Mouse (Mus musculus): Measurements from ENCODE around the gene Clasrp. TPM values are rescaled to one million over a fixed set of nuclear protein-coding genes. Genes with fewer than 3 reads are reported as not detected.
"Not testable (repeated sequence)": the region's sequence is repeated elsewhere in the genome, so short reads cannot be mapped to it uniquely, and the experiment has no call there.

Gene Clasrp
- polyA plus RNA-seq, 1 experiment from 2014 or later, result 43.5 TPM

- Histone ChIP-seq H3K27ac (ENCODE audit: low read length) (no peak overlapping the region), H3K9me3 (ENCODE audit: control insufficient read depth, low read length) (no peaks in the 10 kb centered on the region), H3K4me2 (ENCODE audit: low read depth, low read length) (no peak overlapping the region), H3K36me3 (ENCODE audit: control insufficient read depth, insufficient read depth, low read length) (no peaks in the 10 kb centered on the region), H3K9ac (ENCODE audit: low read length) (no peak overlapping the region), H3K4me1 (replicated peaks; ENCODE audit: control insufficient read depth, insufficient read depth, low read length) (no peaks in the 10 kb centered on the region), H3K4me3 (ENCODE audit: low read length) (no peak overlapping the region), H3K27me3 (ENCODE audit: control insufficient read depth, insufficient read depth, low read depth, low read length) (no peaks in the 10 kb centered on the region; the same call in 1 of the 2 replicates)
- ATAC-seq (ENCODE audit: low read depth), result no peak
- 84% methylated on average over 12 of the region's 12 CpGs for WGBS
Observed at GRCm38 (mm10) chr7:19615036-19615577, 10.8 kb upstream of the Clasrp start.

GRCm38 (mm10) chr7:19610969-19611368, 6.7 kb upstream of the Clasrp start:
- no peak overlapping the region for H3K27ac ChIP-seq (ENCODE audit: low read length)
- WGBS, result 76% methylated on average over 5 of the region's 5 CpGs
- no peaks in the 10 kb centered on the region for H3K27me3 ChIP-seq (ENCODE audit: control insufficient read depth, insufficient read depth, low read depth, low read length)
- no peak overlapping the region for H3K4me2 ChIP-seq (ENCODE audit: low read depth, low read length)
- no peak for ATAC-seq (ENCODE audit: low read depth)
- no peaks in the 10 kb centered on the region for H3K36me3 ChIP-seq (ENCODE audit: control insufficient read depth, insufficient read depth, low read length)
- H3K4me3 ChIP-seq (ENCODE audit: low read length), result no peak overlapping the region
- H3K9ac ChIP-seq (ENCODE audit: low read length), result no peak overlapping the region
- no peaks in the 10 kb centered on the region for H3K9me3 ChIP-seq (ENCODE audit: control insufficient read depth, low read length)
- H3K4me1 ChIP-seq (replicated peaks; ENCODE audit: control insufficient read depth, insufficient read depth, low read length), result no peaks in the 10 kb centered on the region

DNA sequence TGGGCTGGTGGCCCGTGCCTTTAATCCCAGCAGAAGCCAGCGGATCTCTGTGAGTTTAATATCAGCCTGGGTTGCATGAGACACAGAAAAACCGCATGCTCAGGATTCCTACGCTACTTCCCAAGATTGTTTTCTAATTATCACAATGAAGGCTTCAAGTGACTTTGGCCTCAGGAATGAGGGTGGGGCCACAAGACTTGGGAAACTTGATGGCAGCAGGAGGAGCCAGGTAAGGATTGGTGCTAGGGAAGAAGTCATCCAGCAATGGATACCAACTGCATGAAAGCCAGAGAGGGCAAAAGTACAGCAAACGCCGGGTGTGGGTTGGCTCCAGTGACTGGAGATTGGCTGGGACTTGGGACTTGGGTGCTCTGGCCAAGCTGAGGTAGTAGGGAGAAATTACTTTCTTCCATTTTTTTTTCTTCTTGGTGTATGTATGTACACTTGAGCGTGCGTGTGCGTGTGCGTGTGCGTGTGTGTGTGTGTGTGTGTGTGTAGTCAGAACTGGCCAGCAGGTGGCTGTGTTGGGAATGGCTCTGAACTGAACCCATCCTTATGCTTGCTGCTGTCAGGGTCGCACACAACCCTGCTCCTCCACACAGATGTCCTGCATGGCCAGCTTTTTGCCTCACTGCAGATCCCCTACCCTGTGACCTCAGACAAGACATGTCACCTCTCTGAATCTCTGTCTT, 5.5 kb upstream of the Clasrp start:
- H3K9ac ChIP-seq (ENCODE audit: low read length), result no peak overlapping the region
- no peaks in the 10 kb centered on the region for H3K27me3 ChIP-seq (ENCODE audit: control insufficient read depth, insufficient read depth, low read depth, low read length)
- H3K36me3 ChIP-seq (ENCODE audit: control insufficient read depth, insufficient read depth, low read length), result no peaks in the 10 kb centered on the region
- no peaks in the 10 kb centered on the region for H3K4me1 ChIP-seq (replicated peaks; ENCODE audit: control insufficient read depth, insufficient read depth, low read length)
- H3K9me3 ChIP-seq (ENCODE audit: control insufficient read depth, low read length), result no peaks in the 10 kb centered on the region
- H3K27ac ChIP-seq (ENCODE audit: low read length), result no peak overlapping the region
- WGBS, result 90% methylated on average over 12 of the region's 12 CpGs
- no peak for ATAC-seq (ENCODE audit: low read depth)
- no peak overlapping the region for H3K4me2 ChIP-seq (ENCODE audit: low read depth, low read length)
- no peak overlapping the region for H3K4me3 ChIP-seq (ENCODE audit: low read length)

GRCm38 (mm10) chr7:19607291-19607690, 3.0 kb upstream of the Clasrp start:
- no peak overlapping the region for H3K4me3 ChIP-seq (ENCODE audit: low read length)
- no peaks in the 10 kb centered on the region for H3K9me3 ChIP-seq (ENCODE audit: control insufficient read depth, low read length)
- H3K4me1 ChIP-seq (replicated peaks; ENCODE audit: control insufficient read depth, insufficient read depth, low read length), result peaks cover 11% of the 10 kb centered on the region
- H3K27ac ChIP-seq (ENCODE audit: low read length), result no peak overlapping the region
- no peak for ATAC-seq (ENCODE audit: low read depth)
- H3K9ac ChIP-seq (ENCODE audit: low read length), result no peak overlapping the region
- H3K36me3 ChIP-seq (ENCODE audit: control insufficient read depth, insufficient read depth, low read length), result 0 out of 2 replicates have a peak, but pooled peaks cover 2% of the 10 kb centered on the region
- 70% methylated on average over 5 of the region's 5 CpGs for WGBS
- H3K27me3 ChIP-seq (ENCODE audit: control insufficient read depth, insufficient read depth, low read depth, low read length), result no peaks in the 10 kb centered on the region
- no peak overlapping the region for H3K4me2 ChIP-seq (ENCODE audit: low read depth, low read length)

DNA sequence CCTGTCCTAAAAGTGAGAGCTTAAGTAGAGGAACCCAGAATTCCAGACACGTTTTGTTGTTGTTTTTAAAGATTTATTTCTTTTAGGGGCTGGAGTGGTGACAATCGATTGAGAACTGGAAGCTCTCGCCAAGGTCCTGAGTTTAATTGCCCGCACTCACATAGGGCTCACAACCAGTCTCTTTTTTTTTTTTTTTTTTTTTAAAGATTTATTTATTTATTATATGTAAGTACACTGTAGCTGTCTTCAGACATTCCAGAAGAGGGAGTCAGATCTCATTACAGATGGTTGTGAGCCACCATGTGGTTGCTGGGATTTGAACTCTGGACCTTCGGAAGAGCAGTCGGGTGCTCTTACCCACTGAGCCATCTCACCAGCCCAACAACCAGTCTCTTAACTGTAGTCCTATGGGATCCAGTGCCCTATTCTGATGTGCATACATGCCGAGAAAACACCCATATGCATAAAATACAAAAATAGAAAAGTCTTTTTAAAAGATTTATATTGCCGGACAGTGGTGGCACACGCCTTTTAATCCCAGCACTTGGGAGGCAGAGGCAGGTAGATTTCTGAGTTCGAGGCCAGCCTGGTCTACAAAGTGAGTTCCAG, 424 bp upstream of the Clasrp start:
- Histone ChIP-seq H3K4me2 (ENCODE audit: low read depth, low read length) (peak overlapping the region; percentile 47), H3K9ac (ENCODE audit: low read length) (peak overlapping the region; percentile 99; the same call in 1 of the 2 replicates), H3K4me3 (ENCODE audit: low read length) (peak overlapping the region; percentile 96), H3K4me1 (replicated peaks; ENCODE audit: control insufficient read depth, insufficient read depth, low read length) (peaks cover 11% of the 10 kb centered on the region), H3K36me3 (ENCODE audit: control insufficient read depth, insufficient read depth, low read length) (peaks cover 11% of the 10 kb centered on the region)
- not testable (repeated sequence) for H3K27me3 ChIP-seq (ENCODE audit: control insufficient read depth, insufficient read depth, low read depth, low read length); ATAC-seq (ENCODE audit: low read depth); H3K9me3 ChIP-seq (ENCODE audit: control insufficient read depth, low read length); H3K27ac ChIP-seq (ENCODE audit: low read length)
- 59% methylated on average over 10 of the region's 10 CpGs for WGBS

DNA sequence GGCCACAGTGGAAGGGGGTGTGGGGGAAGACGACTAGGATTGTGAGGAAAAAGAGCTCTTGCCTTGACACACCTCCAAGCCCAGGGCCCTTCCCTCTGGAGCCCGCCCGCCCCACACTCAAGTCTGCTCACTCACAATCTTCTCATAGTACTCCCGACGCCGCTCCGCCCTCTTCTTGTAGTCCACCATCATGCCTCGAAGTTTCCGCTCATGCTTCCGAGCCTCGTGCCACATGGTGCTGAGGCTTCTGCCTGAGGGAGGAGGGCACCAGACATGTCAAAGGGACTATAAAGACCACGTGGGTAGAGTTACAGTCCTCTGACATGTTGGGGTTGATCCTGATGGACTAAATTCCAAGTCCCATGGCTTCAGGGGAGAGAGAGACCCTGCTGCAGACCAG, 1.2 kb downstream of the Clasrp start:
- peak overlapping the region; percentile 96; the same call in 1 of the 2 replicates for H3K4me3 ChIP-seq (ENCODE audit: low read length)
- peak overlapping the region; percentile 99; the same call in 1 of the 2 replicates for H3K9ac ChIP-seq (ENCODE audit: low read length)
- H3K27ac ChIP-seq (ENCODE audit: low read length), result no peak overlapping the region
- ATAC-seq (ENCODE audit: low read depth), result no peak
- H3K36me3 ChIP-seq (ENCODE audit: control insufficient read depth, insufficient read depth, low read length), result peaks cover 14% of the 10 kb centered on the region
- H3K4me1 ChIP-seq (replicated peaks; ENCODE audit: control insufficient read depth, insufficient read depth, low read length), result peaks cover 11% of the 10 kb centered on the region
- H3K4me2 ChIP-seq (ENCODE audit: low read depth, low read length), result peak overlapping the region; percentile 90
- WGBS, result 71% methylated on average over 12 of the region's 12 CpGs
- no peaks in the 10 kb centered on the region for H3K27me3 ChIP-seq (ENCODE audit: control insufficient read depth, insufficient read depth, low read depth, low read length)
- no peaks in the 10 kb centered on the region for H3K9me3 ChIP-seq (ENCODE audit: control insufficient read depth, low read length)

DNA sequence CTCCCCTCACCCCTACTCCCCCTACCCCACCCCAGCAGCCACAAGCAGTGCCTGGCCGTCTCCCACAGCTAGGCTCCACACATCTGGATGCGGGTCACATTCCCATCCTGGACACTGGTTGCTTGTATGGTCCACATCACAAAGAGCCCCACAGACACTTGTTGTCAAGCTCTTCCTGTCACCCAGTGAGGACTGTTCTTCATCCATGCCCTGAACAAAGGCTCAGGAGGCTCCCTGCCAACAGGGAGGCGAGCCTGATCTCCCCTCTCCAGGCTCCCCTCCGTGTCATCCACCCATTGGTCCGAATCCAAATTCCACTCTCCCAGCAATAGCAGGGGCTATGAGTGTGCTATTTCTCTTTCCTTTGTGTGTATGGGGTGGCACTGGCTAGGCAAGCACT, 3.7 kb downstream of the Clasrp start:
- Histone ChIP-seq H3K4me1 (replicated peaks; ENCODE audit: control insufficient read depth, insufficient read depth, low read length) (peaks cover 11% of the 10 kb centered on the region), H3K27me3 (ENCODE audit: control insufficient read depth, insufficient read depth, low read depth, low read length) (no peaks in the 10 kb centered on the region), H3K27ac (ENCODE audit: low read length) (no peak overlapping the region), H3K4me3 (ENCODE audit: low read length) (no peak overlapping the region), H3K9ac (ENCODE audit: low read length) (no peak overlapping the region), H3K4me2 (ENCODE audit: low read depth, low read length) (no peak overlapping the region), H3K36me3 (ENCODE audit: control insufficient read depth, insufficient read depth, low read length) (peaks cover 14% of the 10 kb centered on the region), H3K9me3 (ENCODE audit: control insufficient read depth, low read length) (no peaks in the 10 kb centered on the region)
- ATAC-seq (ENCODE audit: low read depth), result no peak
- 63% methylated on average over 5 of the region's 5 CpGs for WGBS

GRCm38 (mm10) chr7:19593061-19593730, 11.1 kb downstream of the Clasrp start:
- no peak overlapping the region for H3K27ac ChIP-seq (ENCODE audit: low read length)

GRCm38 (mm10) chr7:19589917-19590316, 14.4 kb downstream of the Clasrp start:
- 51% methylated on average over 3 of the region's 3 CpGs for WGBS
- Histone ChIP-seq H3K4me2 (ENCODE audit: low read depth, low read length) (no peak overlapping the region), H3K4me1 (replicated peaks; ENCODE audit: control insufficient read depth, insufficient read depth, low read length) (no peaks in the 10 kb centered on the region), H3K36me3 (ENCODE audit: control insufficient read depth, insufficient read depth, low read length) (peaks cover 62% of the 10 kb centered on the region), H3K4me3 (ENCODE audit: low read length) (no peak overlapping the region), H3K27me3 (ENCODE audit: control insufficient read depth, insufficient read depth, low read depth, low read length) (no peaks in the 10 kb centered on the region), H3K27ac (ENCODE audit: low read length) (no peak overlapping the region), H3K9me3 (ENCODE audit: control insufficient read depth, low read length) (no peaks in the 10 kb centered on the region), H3K9ac (ENCODE audit: low read length) (no peak overlapping the region)
- ATAC-seq (ENCODE audit: low read depth), result peak; percentile 59; the same call in 1 of the 2 replicates

More at GRCm38 (mm10) chr7:19593061-19593730, 11.1 kb downstream of the Clasrp start:
- 77% methylated on average over 10 of the region's 10 CpGs for WGBS
- ATAC-seq (ENCODE audit: low read depth), result no peak
- Histone ChIP-seq H3K27me3 (ENCODE audit: control insufficient read depth, insufficient read depth, low read depth, low read length) (no peaks in the 10 kb centered on the region), H3K9ac (ENCODE audit: low read length) (no peak overlapping the region), H3K36me3 (ENCODE audit: control insufficient read depth, insufficient read depth, low read length) (peaks cover 37% of the 10 kb centered on the region), H3K4me2 (ENCODE audit: low read depth, low read length) (no peak overlapping the region), H3K4me3 (ENCODE audit: low read length) (no peak overlapping the region), H3K9me3 (ENCODE audit: control insufficient read depth, low read length) (no peaks in the 10 kb centered on the region), H3K4me1 (replicated peaks; ENCODE audit: control insufficient read depth, insufficient read depth, low read length) (no peaks in the 10 kb centered on the region)
